Mouse (Mus musculus) Patski (cell line): ENCODE measurements at regions not wholly inside any gene's neighbourhood (a gene's known extent, or its start where the extent isn't known, plus 50 kb on each side); places are given as distances from the start of the nearest gene placed in this dataset.

Experiments
- ATAC-seq: fragments of 100-300 bp; one replicate; pipeline ENCODE4 v1.8.0; 2021
- CTCF ChIA-PET: fragments of 350-600 bp; sonication (Branson Sonifier 250); formaldehyde crosslinking; loops from one replicate; lab custom pipeline; 2022; ENCODE audit warnings: inconsistent platforms; lab: Charles Lee
- POLR2A ChIA-PET: fragments of 350-600 bp; sonication (Branson Sonifier 250); formaldehyde crosslinking; loops from one replicate; lab custom pipeline; 2022; ENCODE audit warnings: antibody characterized with exemption, inconsistent platforms; lab: Charles Lee
- DNase-seq: peaks from one replicate; pipeline ENCODE4 v3.0.0-alpha.2; 2011; ENCODE audit warnings: low read depth, low spot score
- H3K27me3 ChIP-seq: fragments of 371-371 bp; one replicate; pipeline ENCODE4 v1.5.1; 2021
- CTCF ChIP-seq: fragments of 100-300 bp; IDR thresholded peaks from one replicate; pipeline ENCODE4 v1.5.1; 2021
- in situ Hi-C: fragments of 300-500 bp; cut with MboI; formaldehyde crosslinking; loops from 3 replicates; pipeline ENCODE4 v1.11.1; 2018; ENCODE audit warnings: low pct_unique_long_range_greater_than_20kb, mixed read lengths

DNA sequence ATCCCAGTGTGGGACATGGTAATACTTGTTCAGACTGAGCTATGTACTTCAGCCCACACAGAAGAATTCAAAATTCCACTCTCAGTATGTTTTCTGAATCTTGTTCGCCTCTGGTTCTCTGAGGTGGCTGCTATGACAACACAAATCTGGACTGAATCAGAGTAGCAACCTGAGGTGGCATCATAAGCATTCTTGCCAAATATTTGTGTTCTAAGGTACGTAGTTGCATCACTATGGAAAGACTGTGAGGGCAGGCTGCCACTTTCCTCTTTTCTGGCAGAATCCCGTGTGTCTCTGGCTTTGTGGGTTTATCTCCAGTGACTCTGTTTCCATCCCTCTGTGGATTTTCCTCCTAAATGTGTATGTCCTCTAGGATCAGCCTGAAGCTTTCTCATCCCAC lies 978.7 kb downstream of the Slc22a22 start:
- ATAC-seq (no peak), DNase-seq (no peak)
- POLR2A ChIA-PET: no interaction called here
- in situ Hi-C loops: no loop called here
- peaks cover 3% of the 10 kb centered on the region for H3K27me3 ChIP-seq
- CTCF ChIA-PET: no interaction called here
- TF ChIP-seq CTCF: no peak

DNA sequence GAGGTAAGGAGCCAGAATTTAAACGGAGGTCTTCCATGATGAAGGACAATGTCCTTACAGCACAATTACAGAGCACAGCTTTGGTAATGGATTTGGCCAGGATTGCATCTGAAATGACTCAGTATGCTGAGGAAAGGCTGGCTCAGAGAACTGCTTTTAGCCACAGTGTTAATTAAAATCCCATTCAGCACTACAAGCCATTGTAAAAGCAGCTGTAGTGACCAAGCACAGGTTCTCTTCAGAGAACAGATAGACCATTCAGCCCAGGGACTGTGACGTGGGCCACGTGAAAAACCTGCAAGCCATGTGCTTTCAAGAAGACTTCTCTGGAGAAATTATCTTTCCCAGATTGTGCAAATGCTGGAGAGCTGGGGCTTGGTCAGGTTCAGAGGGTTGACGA lies 979.7 kb downstream of the Slc22a22 start:
- peaks cover 8% of the 10 kb centered on the region for H3K27me3 ChIP-seq

DNA sequence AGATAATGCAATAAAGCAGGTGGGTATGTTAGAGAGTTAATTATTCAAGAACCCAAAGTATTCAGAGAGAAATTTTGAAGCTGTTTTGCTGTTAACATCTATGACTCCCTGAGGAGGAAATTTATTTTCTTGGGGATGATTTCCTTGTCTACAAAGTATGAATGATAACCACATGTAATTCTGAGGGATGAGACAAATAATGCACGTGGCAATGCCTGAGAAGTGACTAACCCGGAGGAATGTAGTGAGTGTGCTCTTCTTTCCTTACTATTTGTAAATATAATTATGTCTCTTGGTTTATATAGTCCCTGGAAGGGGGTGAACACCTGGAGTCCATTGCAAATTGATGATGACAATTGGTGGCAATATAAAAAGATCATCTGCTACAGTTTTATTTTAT lies 981.1 kb downstream of the Slc22a22 start:
- POLR2A ChIA-PET: interaction anchor here (0.6 kb wide), 1 partner anchor 180 kb away, joined by 7 read pairs; no protein-coding TSS in a partner anchor
- ATAC-seq: no peak
- CTCF ChIA-PET: no interaction called here
- no peak for TF ChIP-seq CTCF
- no peak for DNase-seq
- in situ Hi-C loops: no loop called here
- peaks cover 10% of the 10 kb centered on the region for H3K27me3 ChIP-seq

More for the DNA sequence above, 979.7 kb downstream of the Slc22a22 start:
- ATAC-seq (no peak), DNase-seq (no peak)
- in situ Hi-C loops: no loop called here
- TF ChIP-seq CTCF: no peak
- CTCF ChIA-PET: no interaction called here
- POLR2A ChIA-PET: no interaction called here

DNA sequence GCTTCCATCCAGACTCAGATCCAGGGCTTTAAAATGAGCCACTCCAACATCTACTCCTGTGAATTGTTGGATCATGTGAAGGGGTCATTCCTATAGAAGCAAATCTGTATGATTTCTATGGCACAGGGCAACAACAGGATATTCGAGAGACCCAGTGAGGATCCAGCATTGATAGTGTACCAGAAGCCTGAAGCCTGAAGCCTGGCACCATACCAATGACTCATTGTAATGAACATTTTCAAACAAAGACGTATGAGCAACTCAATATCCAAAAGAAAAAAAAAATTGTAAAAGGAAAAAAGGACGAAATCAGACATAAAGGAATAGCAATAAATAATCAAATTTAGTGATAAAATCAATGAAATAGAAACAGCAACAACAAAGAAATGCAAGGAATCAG lies 991.5 kb downstream of the Slc22a22 start:
- DNase-seq: no peak
- in situ Hi-C loops: no loop called here
- H3K27me3 ChIP-seq: peaks cover 5% of the 10 kb centered on the region
- POLR2A ChIA-PET: no interaction called here
- CTCF ChIA-PET: no interaction called here
- no peak for TF ChIP-seq CTCF
- no peak for ATAC-seq

DNA sequence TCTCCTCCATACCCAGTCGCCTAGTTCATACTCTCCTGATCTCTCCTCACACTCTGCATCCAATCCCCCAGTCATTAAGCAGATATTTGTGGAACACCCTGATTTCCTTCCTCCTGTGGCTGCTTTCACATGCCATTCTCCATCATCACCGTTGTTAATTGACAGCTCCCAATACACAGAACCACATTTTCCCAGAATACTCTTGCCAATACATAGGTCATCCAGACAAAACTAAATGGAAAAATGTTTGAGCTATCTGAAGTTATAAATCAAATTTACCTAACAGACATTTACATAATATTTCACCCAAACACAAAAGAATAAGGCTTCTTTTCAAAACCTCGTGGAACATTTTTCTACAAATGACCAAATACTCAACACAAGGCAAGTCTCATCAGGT lies 992.7 kb downstream of the Slc22a22 start:
- in situ Hi-C loops: no loop called here
- POLR2A ChIA-PET: no interaction called here
- H3K27me3 ChIP-seq: peaks cover 5% of the 10 kb centered on the region
- no peak for TF ChIP-seq CTCF
- ATAC-seq: no peak
- DNase-seq: no peak
- CTCF ChIA-PET: interaction anchor here (0.7 to 1.2 kb wide), 3 partner anchors 17 to 27 kb away, joined by 3 read pairs; no protein-coding TSS in a partner anchor

DNA sequence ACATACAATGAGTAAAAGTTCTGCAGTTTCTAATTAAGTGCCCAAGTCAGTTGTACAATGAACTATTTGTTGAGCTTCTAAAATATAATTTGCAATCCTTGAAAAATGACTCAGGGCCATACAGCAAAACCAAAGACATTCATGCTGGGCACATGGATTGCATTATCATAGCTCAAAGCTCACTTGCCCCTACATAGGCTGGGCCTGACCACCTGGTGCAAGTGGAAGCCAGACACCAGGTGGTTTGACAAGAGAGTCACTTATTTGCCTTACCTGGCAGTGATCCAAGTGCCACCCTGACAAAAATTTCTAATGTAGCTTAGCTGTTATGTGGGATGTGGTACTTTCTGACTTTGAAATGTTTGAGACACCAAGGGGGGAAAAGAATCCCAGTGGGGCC lies 997.7 kb downstream of the Slc22a22 start:
- ChIA-PET POLR2A (no interaction called here), CTCF (interaction anchor here (1.7 kb wide), 1 partner anchor 9 kb away, joined by 5 read pairs; no protein-coding TSS in a partner anchor)
- in situ Hi-C loops: no loop called here
- TF ChIP-seq CTCF: no peak
- H3K27me3 ChIP-seq: peaks cover 5% of the 10 kb centered on the region
- DNase-seq (no peak), ATAC-seq (no peak)

GRCm38 (mm10) chr15:56479015-56479414 lies 998.4 kb downstream of the Slc22a22 start:
- ChIA-PET CTCF (interaction anchor here (1.7 kb wide), 1 partner anchor 10 kb away, joined by 5 read pairs; no protein-coding TSS in a partner anchor), POLR2A (no interaction called here)
- DNase-seq (no peak), ATAC-seq (no peak)
- TF ChIP-seq CTCF: no peak
- in situ Hi-C loops: no loop called here
- H3K27me3 ChIP-seq: peaks cover 5% of the 10 kb centered on the region

GRCm38 (mm10) chr15:56473679-56474078 lies 1003.7 kb downstream of the Slc22a22 start:
- CTCF ChIA-PET: interaction anchor here (1.1 kb wide), 1 partner anchor 9 kb away, joined by 3 read pairs; no protein-coding TSS in a partner anchor
- peaks cover 21% of the 10 kb centered on the region for H3K27me3 ChIP-seq
- POLR2A ChIA-PET: no interaction called here
- DNase-seq: no peak
- no peak for TF ChIP-seq CTCF
- in situ Hi-C loops: no loop called here
- no peak for ATAC-seq

DNA sequence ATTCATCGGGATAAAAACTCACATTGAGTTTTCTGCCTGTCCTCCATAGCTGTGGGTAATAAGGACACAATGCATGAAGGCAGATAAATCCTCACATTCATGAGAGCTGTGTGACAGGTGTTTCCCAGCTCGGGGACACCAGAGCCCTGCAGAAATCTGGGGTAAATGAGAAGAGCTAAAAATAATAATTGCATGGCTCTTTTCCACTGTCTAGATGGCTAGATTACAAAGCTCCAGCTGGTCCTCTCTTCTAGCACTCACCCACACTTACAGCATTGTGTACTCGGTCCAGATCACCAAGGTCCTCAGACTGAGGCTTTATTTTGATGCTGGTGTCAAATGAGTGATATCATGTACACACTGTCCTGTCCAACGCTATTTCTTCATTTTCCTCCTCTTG lies 1025.5 kb downstream of the Slc22a22 start:
- in situ Hi-C loops: no loop called here
- ATAC-seq: no peak
- no peaks in the 10 kb centered on the region for H3K27me3 ChIP-seq
- TF ChIP-seq CTCF: no peak
- POLR2A ChIA-PET: no interaction called here
- CTCF ChIA-PET: no interaction called here
- DNase-seq: no peak

DNA sequence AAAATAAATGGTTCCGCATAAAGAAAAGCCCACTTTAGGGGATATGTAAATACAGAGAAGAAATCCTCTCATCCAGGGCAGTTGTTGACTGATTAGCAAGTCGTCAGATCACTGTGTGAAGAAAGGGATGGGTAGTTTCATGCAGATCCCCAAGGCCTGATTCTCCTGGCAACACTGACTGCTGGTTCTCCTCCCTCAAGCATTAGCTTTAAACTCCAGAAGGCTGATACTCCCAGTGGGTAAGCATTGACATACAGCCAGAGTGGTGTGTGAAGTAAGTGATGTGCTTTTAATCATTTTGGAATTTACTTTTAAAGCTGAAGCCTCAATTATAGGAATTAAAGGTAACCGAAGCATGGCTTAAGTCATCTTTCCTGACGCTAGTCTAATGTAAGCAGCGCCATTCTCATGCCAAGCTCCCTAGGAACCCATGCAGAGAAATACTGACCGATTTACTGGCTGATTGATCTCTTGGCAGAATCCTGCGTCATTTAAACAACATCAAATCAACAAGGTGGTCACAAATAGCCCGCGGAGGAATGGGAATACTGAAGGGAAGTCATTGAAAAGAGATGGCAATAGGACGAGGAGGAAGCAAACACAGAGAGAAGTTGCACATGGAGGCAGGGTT lies 1029.3 kb downstream of the Slc22a22 start:
- ChIA-PET POLR2A (interaction anchor here (0.5 kb wide), 1 partner anchor 30 kb away, joined by 11 read pairs; no protein-coding TSS in a partner anchor), CTCF (no interaction called here)
- DNase-seq (no peak), ATAC-seq (no peak)
- TF ChIP-seq CTCF: no peak
- in situ Hi-C loops: no loop called here
- H3K27me3 ChIP-seq: peaks cover 4% of the 10 kb centered on the region

DNA sequence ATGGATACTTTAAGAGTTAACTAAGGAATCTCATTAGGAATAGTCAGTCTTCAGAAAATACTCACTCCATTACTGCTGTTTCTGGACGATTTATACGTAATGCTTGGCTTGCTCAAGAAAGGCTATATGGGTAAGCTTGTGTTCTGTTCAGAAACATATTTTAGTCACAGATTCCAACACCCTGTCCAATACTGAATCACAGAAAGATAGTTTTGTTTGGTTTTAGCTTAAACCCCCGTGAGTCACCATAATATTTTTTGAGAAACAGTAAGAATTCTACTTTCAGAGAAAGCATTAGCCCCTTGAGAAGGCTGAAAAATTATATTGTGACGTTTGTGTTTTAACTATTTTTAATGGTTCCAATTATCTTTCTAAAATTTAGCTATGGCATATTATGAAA lies 1037.3 kb downstream of the Slc22a22 start:
- CTCF ChIA-PET: interaction anchor here (1.1 kb wide), 1 partner anchor 256 kb away, joined by 3 read pairs; no protein-coding TSS in a partner anchor

DNA sequence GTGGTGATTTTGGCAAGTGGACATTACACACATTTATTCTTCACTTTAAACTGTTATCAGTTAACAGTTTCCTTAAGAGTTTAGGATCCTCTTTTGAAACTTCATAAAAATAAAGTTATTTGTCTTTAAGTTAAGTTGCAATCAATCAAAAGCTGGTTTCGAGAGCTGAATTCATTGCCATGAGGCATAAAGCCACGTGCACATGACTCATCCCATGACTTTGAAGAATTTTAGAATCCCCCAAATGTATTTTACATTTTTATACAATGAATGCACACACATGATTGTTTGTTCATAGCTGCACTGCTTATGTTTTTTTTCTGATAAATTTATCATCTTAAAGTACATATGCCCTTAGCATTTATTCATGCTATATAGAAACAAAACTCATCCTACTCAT lies 1039.1 kb downstream of the Slc22a22 start:
- peaks cover 17% of the 10 kb centered on the region for H3K27me3 ChIP-seq
- no peak for DNase-seq
- CTCF ChIA-PET: no interaction called here
- no peak for ATAC-seq
- in situ Hi-C loops: no loop called here
- no peak for TF ChIP-seq CTCF
- POLR2A ChIA-PET: no interaction called here

More for the DNA sequence above, 1037.3 kb downstream of the Slc22a22 start:
- in situ Hi-C loops: no loop called here
- POLR2A ChIA-PET: no interaction called here
- ATAC-seq: no peak
- H3K27me3 ChIP-seq: peaks cover 21% of the 10 kb centered on the region
- DNase-seq: no peak
- no peak for TF ChIP-seq CTCF
